Mouse (Mus musculus): ENCODE results near the gene 1700010I14Rik. TPM values are rescaled to one million over a fixed set of nuclear protein-coding genes. Genes with fewer than 3 reads are reported as not detected.

Gene 1700010I14Rik
- polyA plus RNA-seq (2017; shearing (Covaris generic)): 1 to 10 TPM; 3.3 to 5.0 TPM

DNA sequence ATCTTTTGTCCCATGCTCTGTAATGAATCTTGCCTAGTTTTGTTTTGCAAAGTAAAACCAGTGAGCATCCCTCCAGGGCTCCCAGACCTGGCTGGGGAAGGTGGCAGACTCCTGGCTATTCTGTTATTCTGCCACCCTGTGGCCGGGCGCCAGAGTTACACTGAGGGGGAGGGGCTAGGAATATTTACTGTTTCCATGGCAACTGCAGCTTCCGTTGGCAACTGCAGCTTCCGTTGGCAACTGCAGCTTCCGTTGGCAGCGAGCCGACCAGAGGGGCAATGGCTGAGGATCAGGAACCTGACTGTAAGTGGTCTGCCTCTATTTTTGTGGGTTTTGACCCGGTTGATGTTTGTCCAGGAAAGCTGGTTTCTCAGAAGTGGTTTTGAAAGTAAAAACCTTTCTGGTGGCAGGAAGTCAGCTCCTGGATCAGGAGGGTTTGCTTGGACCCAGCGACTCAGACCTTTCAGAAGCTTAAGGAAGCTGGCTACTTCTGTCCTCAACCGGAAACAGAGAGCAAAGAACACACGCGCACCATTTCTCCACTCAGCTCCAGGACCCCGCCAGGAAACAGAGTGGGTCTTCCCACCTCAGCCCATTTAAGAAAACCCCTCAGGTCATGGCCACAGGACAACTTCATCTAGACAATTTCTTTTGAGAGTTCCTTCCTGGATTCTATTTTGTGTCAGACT lies at the start of gene 1700010I14Rik:
1700010I14Rik (plus strand) TSS at position 215 of the 689 bp plus-strand sequence.

Measured in activated CD4-positive, CD25-positive, alpha-beta regulatory T cell (primary cell).